Mouse (Mus musculus) lung, postnatal 0 days (tissue): Measurements from ENCODE around the gene Armh3.

Experiments used
- CTCF ChIP-seq: IDR thresholded peaks from 2 replicates; pipeline ENCODE4 v1.5.1; 2016; ENCODE audit warnings: antibody characterized with exemption, mild to moderate bottlenecking
- EP300 ChIP-seq: IDR thresholded peaks from 2 replicates; pipeline ENCODE4 v1.6.1; 2016; ENCODE audit warnings: antibody characterized with exemption, mild to moderate bottlenecking, control low read depth

DNA sequence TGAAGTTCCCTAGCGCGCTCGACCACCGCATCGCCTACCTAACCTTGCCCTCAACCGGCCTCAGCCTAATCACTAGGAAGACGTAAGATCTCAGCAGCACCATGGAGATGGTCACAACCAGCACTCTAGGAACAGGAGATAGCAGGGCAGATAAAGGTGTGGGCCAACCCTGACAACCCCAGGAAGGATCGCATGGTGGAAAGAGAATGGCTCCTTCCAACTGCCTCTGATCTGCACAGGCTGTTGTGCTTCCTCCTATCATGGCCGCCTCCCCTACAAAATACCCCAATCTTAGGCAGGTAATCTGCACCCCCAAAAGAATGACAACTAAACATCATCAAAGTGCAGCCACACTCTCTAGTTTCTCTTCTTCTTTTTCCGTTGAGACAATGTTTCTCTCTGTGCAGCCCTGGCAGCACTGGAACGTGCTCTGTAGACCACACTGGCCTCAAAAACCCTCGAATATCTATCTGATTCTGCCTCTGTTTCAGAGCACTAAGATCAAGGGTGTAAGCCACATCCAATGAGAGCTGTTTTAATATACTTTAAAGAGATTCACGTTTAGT, 217.9 kb downstream of the Armh3 start:
- TF ChIP-seq CTCF (no peak), EP300 (no peak)
